In genomic region chr2:125431491-125431890, GRCm38 (mm10) we compare ENCODE assay signal across 14 mouse cellular contexts.
DNase-seq lines count a peak whose midpoint lies in the region; ATAC-seq lines count a peak whose summit lies in the region.
"Had no signal": no experiment of that assay in that cellular context is flagged by ENCODE, and none has a peak within 500 bp of the region (broad histone marks: within the 10 kb centered on the region; RNA-seq: fewer than 3 reads in every experiment).

No protein-coding gene starts in this region.

- peak overlapping the region; percentile 4; the same call in 1 of the 2 replicates for H3K27ac ChIP-seq in forebrain, embryonic 10.5 days
- no peak overlapping the region for H3K27ac ChIP-seq in forebrain, embryonic 13.5 days
- peak overlapping the region; percentile 72 for H3K27ac ChIP-seq in embryonic facial prominence, embryonic 12.5 days
- H3K27ac ChIP-seq in limb, embryonic 10.5 days: peak overlapping the region; percentile 51; the same call in 1 of the 2 replicates
- H3K27ac ChIP-seq: heart, embryonic 13.5 days; hindbrain, embryonic 15.5 days had no signal

- H3K4me2 ChIP-seq in forebrain, embryonic 13.5 days: no peak overlapping the region
- no peak overlapping the region; the same call in 1 of the 2 replicates for H3K4me2 ChIP-seq in embryonic facial prominence, embryonic 12.5 days (replicated peaks)
- H3K4me2 ChIP-seq: heart, embryonic 13.5 days; hindbrain, embryonic 15.5 days; liver, embryonic 11.5 days had no signal

- H3K36me3 ChIP-seq in forebrain, embryonic 10.5 days (replicated peaks): no peaks in the 10 kb centered on the region
- no peaks in the 10 kb centered on the region for H3K36me3 ChIP-seq in forebrain, embryonic 13.5 days (ENCODE audit: poor library complexity, severe bottlenecking)
- H3K36me3 ChIP-seq in embryonic facial prominence, embryonic 12.5 days: no peaks in the 10 kb centered on the region
- H3K36me3 ChIP-seq in limb, embryonic 10.5 days: 0 out of 2 replicates have a peak, but pooled peaks cover 2% of the 10 kb centered on the region
- H3K36me3 ChIP-seq: hindbrain, embryonic 15.5 days had no signal

- no peak for ATAC-seq in forebrain, embryonic 13.5 days
- ATAC-seq in embryonic facial prominence, embryonic 12.5 days (ENCODE audit: insufficient number of reproducible peaks, insufficient read depth, low FRiP score, low TSS enrichment): no peak

- DNase-seq in forebrain, embryonic 10.5 days (ENCODE audit: extremely low spot score, low spot score): no peak
- DNase-seq in layer of hippocampus, postnatal 10 days (ENCODE audit: low spot score in 2 of 2): peak; percentile 19
- no peak for DNase-seq in layer of hippocampus, postnatal 36 days
- DNase-seq in limb, embryonic 10.5 days (ENCODE audit: low spot score): no peak
- no peak for DNase-seq in left cerebral cortex, adult 9 months (ENCODE audit: low spot score in 2 of 2)
- DNase-seq: kidney, adult 11 months; lung, adult 18-20 months; lung, postnatal 14 days; thymus, postnatal 25 days had no signal

- peaks cover 30% of the 10 kb centered on the region for H3K4me1 ChIP-seq in forebrain, embryonic 10.5 days
- H3K4me1 ChIP-seq in forebrain, embryonic 13.5 days: no peaks in the 10 kb centered on the region
- H3K4me1 ChIP-seq in embryonic facial prominence, embryonic 12.5 days: peaks cover 47% of the 10 kb centered on the region
- H3K4me1 ChIP-seq in limb, embryonic 10.5 days: peaks cover 56% of the 10 kb centered on the region
- H3K4me1 ChIP-seq: hindbrain, embryonic 15.5 days had no signal

- H3K27me3 ChIP-seq in forebrain, embryonic 10.5 days (ENCODE audit: poor library complexity, severe bottlenecking): no peaks in the 10 kb centered on the region
- no peaks in the 10 kb centered on the region for H3K27me3 ChIP-seq in forebrain, embryonic 13.5 days
- no peaks in the 10 kb centered on the region for H3K27me3 ChIP-seq in embryonic facial prominence, embryonic 12.5 days
- H3K27me3 ChIP-seq in limb, embryonic 10.5 days (ENCODE audit: low read depth, poor library complexity, severe bottlenecking): peaks cover 5% of the 10 kb centered on the region
- H3K27me3 ChIP-seq: heart, embryonic 13.5 days; hindbrain, embryonic 15.5 days had no signal

- H3K9ac ChIP-seq in forebrain, embryonic 13.5 days: no peak overlapping the region
- H3K9ac ChIP-seq in embryonic facial prominence, embryonic 12.5 days: no peak overlapping the region
- H3K9ac ChIP-seq: heart, embryonic 13.5 days; hindbrain, embryonic 15.5 days had no signal

- no peaks in the 10 kb centered on the region for H3K9me3 ChIP-seq in forebrain, embryonic 10.5 days
- H3K9me3 ChIP-seq in forebrain, embryonic 13.5 days (replicated peaks): no peaks in the 10 kb centered on the region
- H3K9me3 ChIP-seq in embryonic facial prominence, embryonic 12.5 days: no peaks in the 10 kb centered on the region
- no peaks in the 10 kb centered on the region for H3K9me3 ChIP-seq in limb, embryonic 10.5 days (replicated peaks)
- H3K9me3 ChIP-seq: hindbrain, embryonic 15.5 days had no signal

- no peak overlapping the region for H3K4me3 ChIP-seq in forebrain, embryonic 10.5 days
- H3K4me3 ChIP-seq in forebrain, embryonic 13.5 days: no peak overlapping the region
- no peak overlapping the region for H3K4me3 ChIP-seq in embryonic facial prominence, embryonic 12.5 days
- H3K4me3 ChIP-seq in limb, embryonic 10.5 days: no peak overlapping the region
- H3K4me3 ChIP-seq: heart, embryonic 13.5 days; hindbrain, embryonic 15.5 days had no signal

- WGBS in forebrain, embryonic 10.5 days: 65% methylated on average over 6 of the region's 6 CpGs
- WGBS in forebrain, embryonic 13.5 days: 75% methylated on average over 6 of the region's 6 CpGs
- 35% methylated on average over 6 of the region's 6 CpGs for WGBS in embryonic facial prominence, embryonic 12.5 days
- 64% methylated on average over 6 of the region's 6 CpGs for WGBS in limb, embryonic 10.5 days

Comparison
In these comparisons a context has a peak if more than half of its experiments do, and no peak if none do; other contexts are left out.
1. DNase-seq: peak in layer of hippocampus, postnatal 10 days (2 of 2); none in forebrain, embryonic 10.5 days (single experiment), layer of hippocampus, postnatal 36 days (0 of 2), limb, embryonic 10.5 days (single experiment) and left cerebral cortex, adult 9 months (0 of 2).